Mouse (Mus musculus) right cerebral cortex, postnatal 36 days (tissue): ENCODE results near the gene Rmnd5a.

Source experiments
- DNase-seq, 2 experiments: peaks; one replicate each; pipeline ENCODE4 v3.0.0; 2022; ENCODE audit warnings: low spot score in 2 of 2, mixed read lengths in 1 of 2

Rmnd5a gene

GRCm38 (mm10) chr6:71372041-71372720 is 68.3 kb downstream of the Rmnd5a start:
- DNase-seq = no peak

GRCm38 (mm10) chr6:71371085-71371605 is 69.3 kb downstream of the Rmnd5a start:
- DNase-seq = no peak

GRCm38 (mm10) chr6:71369416-71369815 is 71.0 kb downstream of the Rmnd5a start:
- DNase-seq = no peak

DNA sequence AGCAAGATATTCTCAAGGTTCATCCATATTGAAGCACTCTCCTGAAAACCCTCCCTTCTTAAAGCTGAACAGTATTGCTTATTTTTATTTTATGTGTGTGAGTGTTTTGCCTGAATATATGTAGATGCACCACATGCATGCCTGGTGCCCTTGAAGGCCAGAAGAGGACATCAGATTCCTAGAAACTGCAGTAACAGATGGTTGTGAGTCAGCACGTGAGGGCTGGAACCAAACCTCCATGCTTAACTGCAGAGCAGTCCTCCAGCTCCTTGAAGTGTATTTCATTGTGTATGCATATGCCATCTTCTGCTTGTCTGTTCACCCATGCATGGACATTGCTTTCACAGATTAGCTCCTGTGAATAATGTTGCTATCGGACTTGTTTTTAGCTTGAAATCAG is 76.4 kb downstream of the Rmnd5a start:
- DNase-seq = no peak

DNA sequence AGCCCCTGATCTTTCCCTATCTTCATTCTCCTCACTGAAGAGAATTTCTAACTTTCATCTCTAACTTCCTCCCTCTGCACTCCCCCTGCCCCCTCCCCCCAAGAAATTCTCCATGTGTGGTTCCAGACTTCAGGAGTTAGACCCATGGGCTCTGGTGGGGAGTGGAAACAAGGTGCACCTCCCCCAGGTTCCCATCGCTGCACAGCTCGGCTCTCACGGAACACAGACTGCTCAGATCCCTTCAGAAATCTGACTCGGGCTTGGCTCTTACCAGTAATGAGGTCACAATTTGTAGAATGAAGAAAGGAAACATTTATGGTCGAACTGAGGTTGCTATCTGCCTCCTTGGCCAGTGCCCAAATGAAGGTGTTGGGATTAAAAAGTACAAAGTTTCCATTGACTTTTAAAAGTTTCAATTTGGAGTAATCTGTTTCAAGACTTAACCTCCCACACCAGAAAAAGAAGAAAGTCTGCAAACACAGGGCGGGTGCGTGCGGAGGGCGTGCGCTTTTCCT is 79.2 kb downstream of the Rmnd5a start:
- DNase-seq = no peak

GRCm38 (mm10) chr6:71360751-71361150 is 79.7 kb downstream of the Rmnd5a start:
- DNase-seq = no peak

GRCm38 (mm10) chr6:71360221-71360620 is 80.2 kb downstream of the Rmnd5a start:
- no peak for DNase-seq

- no peak for DNase-seq
Measured at GRCm38 (mm10) chr6:71357493-71357892, 82.9 kb downstream of the Rmnd5a start.

DNA sequence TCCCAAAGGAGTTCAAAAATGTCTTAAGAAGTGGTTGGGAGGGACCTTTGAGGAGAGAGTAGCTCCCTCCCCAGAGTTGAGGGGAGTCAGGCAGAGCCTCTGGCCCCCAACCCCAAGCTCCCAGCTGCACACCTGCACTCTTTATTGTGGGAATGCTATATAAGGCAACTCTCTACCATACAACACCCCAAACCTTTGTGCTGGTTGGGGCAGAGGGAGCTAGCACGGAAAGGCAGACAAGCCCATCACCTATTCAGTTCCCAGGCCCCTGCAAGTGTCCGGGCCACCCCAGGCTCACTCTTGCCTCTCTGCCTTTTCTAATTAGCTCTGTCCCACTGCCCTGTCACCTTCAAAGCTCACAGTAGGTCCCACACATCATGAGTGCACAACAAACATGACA is 86.7 kb downstream of the Rmnd5a start:
- DNase-seq = no peak

GRCm38 (mm10) chr6:71352866-71353427 is 87.5 kb downstream of the Rmnd5a start:
- DNase-seq = no peak

DNA sequence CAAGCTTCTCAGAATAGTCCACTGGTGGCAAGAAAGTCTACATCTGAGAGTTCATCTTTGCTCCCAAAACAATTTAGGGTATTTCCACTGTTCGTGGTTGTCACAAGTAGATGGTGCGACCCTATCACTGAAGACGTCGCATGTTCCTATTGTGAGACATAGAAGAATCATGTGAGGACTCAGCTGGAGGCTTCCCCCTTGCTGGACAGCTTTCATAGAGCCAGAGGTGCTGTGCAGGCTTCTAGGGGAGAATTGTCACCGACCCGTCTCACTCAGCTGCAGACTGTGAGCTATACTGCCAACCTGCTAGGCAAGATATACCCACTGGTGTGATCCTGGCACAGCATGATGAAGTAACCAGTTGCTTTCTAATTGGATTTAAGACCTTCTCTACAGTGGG is 88.2 kb downstream of the Rmnd5a start:
- DNase-seq = no peak

DNA sequence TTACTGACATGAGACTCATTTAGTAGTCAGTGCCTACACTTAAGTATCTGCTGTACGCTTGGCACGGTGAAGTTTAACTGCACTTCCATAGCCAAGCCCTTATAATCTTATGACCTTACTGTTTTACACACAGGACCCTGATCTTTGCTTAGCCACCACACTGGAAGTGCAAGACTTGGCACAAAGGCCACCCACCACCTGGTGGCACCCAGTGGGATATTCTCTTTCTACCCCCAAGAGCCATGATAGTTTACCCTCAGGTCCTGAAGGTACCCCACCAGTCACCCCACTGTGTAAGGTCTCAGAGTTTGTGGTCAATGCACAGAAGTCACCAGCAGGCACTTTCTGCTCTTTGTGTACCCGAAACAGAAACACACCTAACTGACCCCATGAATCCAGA is 89.2 kb downstream of the Rmnd5a start:
- no peak for DNase-seq

GRCm38 (mm10) chr6:71348006-71348405 is 92.4 kb downstream of the Rmnd5a start:
- no peak for DNase-seq

GRCm38 (mm10) chr6:71341179-71341578 is 99.3 kb downstream of the Rmnd5a start:
- DNase-seq = no peak

GRCm38 (mm10) chr6:71339351-71339750 is 101.1 kb downstream of the Rmnd5a start:
- DNase-seq = no peak

- DNase-seq = no peak
Measured at GRCm38 (mm10) chr6:71338941-71339340, 101.5 kb downstream of the Rmnd5a start.
